Mouse (Mus musculus) neural tube, embryonic 15.5 days (tissue): Measurements from ENCODE around the gene Gm29797. TPM values are rescaled to one million over a fixed set of nuclear protein-coding genes. Genes with fewer than 3 reads are reported as not detected.

ENCODE experiments used
- ATAC-seq: fragments of 200-750 bp; cut with Nextera tagmentation; 2 replicates; pipeline ENCODE4 v1.8.0; 2017; ENCODE audit warnings: mild to moderate bottlenecking, moderate TSS enrichment, moderate library complexity; ENCODE audit not compliant: low FRiP score
- H3K27ac ChIP-seq: fragments of 300-500 bp; sonication (generic); replicated peaks from 2 replicates; pipeline ENCODE4 v1.5.1; 2015; ENCODE audit warnings: mild to moderate bottlenecking, inconsistent platforms
- H3K27me3 ChIP-seq: fragments of 300-500 bp; sonication (generic); replicated peaks from 2 replicates; pipeline ENCODE4 v1.6.1; 2015; ENCODE audit warnings: inconsistent platforms
- H3K36me3 ChIP-seq: fragments of 300-500 bp; sonication (generic); 2 replicates; pipeline ENCODE4 v1.6.1; 2015; ENCODE audit warnings: inconsistent platforms
- H3K4me1 ChIP-seq: fragments of 300-500 bp; sonication (generic); 2 replicates; pipeline ENCODE4 v1.6.1; 2015; ENCODE audit warnings: inconsistent platforms
- H3K4me2 ChIP-seq: fragments of 300-500 bp; sonication (generic); 2 replicates; pipeline ENCODE4 v1.6.1; 2015; ENCODE audit warnings: inconsistent platforms, mild to moderate bottlenecking, moderate library complexity
- H3K4me3 ChIP-seq: fragments of 300-500 bp; sonication (generic); replicated peaks from 2 replicates; pipeline ENCODE4 v1.5.1; 2015; ENCODE audit warnings: mild to moderate bottlenecking, inconsistent platforms
- H3K9ac ChIP-seq: fragments of 300-500 bp; sonication (generic); replicated peaks from 2 replicates; pipeline ENCODE4 v1.6.1; 2015; ENCODE audit warnings: mild to moderate bottlenecking, inconsistent platforms
- H3K9me3 ChIP-seq: fragments of 300-500 bp; sonication (generic); replicated peaks from 2 replicates; pipeline ENCODE4 v1.6.1; 2016; ENCODE audit warnings: inconsistent platforms
- WGBS: fragments of 180-500 bp; shearing (Covaris S2); methylation state at CpG from one replicate; pipeline ENCODE4 v1.1.7; 2015; ENCODE audit warnings: mixed read lengths; 5-methylcytosine and 5-hydroxymethylcytosine counted together
- polyA plus RNA-seq: library from polyadenylated mRNA; unstranded; fragments of >200 nt; fragmentation: Nextera tagmentation; extraction: Ambion mirVana; gene quantifications from 2 replicates; pipeline ENCODE4 v1.2.1, GENCODE M21; 2015

The Gm29797 gene
- polyA plus RNA-seq, 1 experiment from 2014 or later = 0.20 TPM

- Histone ChIP-seq H3K27ac (no peak overlapping the region), H3K4me2 (no peak overlapping the region), H3K9me3 (no peaks in the 10 kb centered on the region), H3K36me3 (peaks cover 39% of the 10 kb centered on the region), H3K27me3 (no peaks in the 10 kb centered on the region), H3K4me3 (no peak overlapping the region), H3K4me1 (peaks cover 7% of the 10 kb centered on the region; the same call in 1 of the 2 replicates), H3K9ac (no peak overlapping the region)
- WGBS = 69% methylated on average over 2 of the region's 2 CpGs
- no peak for ATAC-seq
Measured at GRCm38 (mm10) chr2:181657441-181657840, 607 bp downstream of the Gm29797 start.

GRCm38 (mm10) chr2:181658528-181658927 is 1.7 kb downstream of the Gm29797 start:
- Histone ChIP-seq H3K4me1 (peaks cover 7% of the 10 kb centered on the region; the same call in 1 of the 2 replicates), H3K36me3 (peaks cover 28% of the 10 kb centered on the region), H3K4me3 (no peak overlapping the region), H3K9me3 (no peaks in the 10 kb centered on the region), H3K27me3 (no peaks in the 10 kb centered on the region), H3K4me2 (no peak overlapping the region), H3K27ac (no peak overlapping the region), H3K9ac (no peak overlapping the region)
- WGBS = 83% methylated on average over 7 of the region's 7 CpGs
- ATAC-seq = no peak

GRCm38 (mm10) chr2:181658930-181659555 is 2.2 kb downstream of the Gm29797 start:
- Histone ChIP-seq H3K9ac (no peak overlapping the region), H3K9me3 (no peaks in the 10 kb centered on the region), H3K4me2 (no peak overlapping the region), H3K36me3 (peaks cover 23% of the 10 kb centered on the region), H3K4me3 (no peak overlapping the region), H3K27ac (no peak overlapping the region), H3K27me3 (no peaks in the 10 kb centered on the region), H3K4me1 (peaks cover 7% of the 10 kb centered on the region; the same call in 1 of the 2 replicates)
- ATAC-seq = 0 out of 2 replicates have a peak, but pooled peaks have one; percentile 18
- 36% methylated on average over 17 of the region's 17 CpGs for WGBS

- H3K27me3 ChIP-seq = no peaks in the 10 kb centered on the region
- no peaks in the 10 kb centered on the region for H3K9me3 ChIP-seq
- no peak overlapping the region for H3K4me2 ChIP-seq
- 11% methylated on average over 9 of the region's 9 CpGs for WGBS
- ATAC-seq = peak; percentile 53; the same call in 1 of the 2 replicates
- H3K27ac ChIP-seq = no peak overlapping the region
- no peak overlapping the region for H3K4me3 ChIP-seq
- no peak overlapping the region for H3K9ac ChIP-seq
- H3K4me1 ChIP-seq = peaks cover 7% of the 10 kb centered on the region; the same call in 1 of the 2 replicates
- peaks cover 20% of the 10 kb centered on the region for H3K36me3 ChIP-seq
Measured at GRCm38 (mm10) chr2:181659609-181660055, 2.8 kb downstream of the Gm29797 start.

GRCm38 (mm10) chr2:181662620-181663297 is 5.9 kb downstream of the Gm29797 start:
- Histone ChIP-seq H3K4me1 (peaks cover 5% of the 10 kb centered on the region; the same call in 1 of the 2 replicates), H3K9me3 (no peaks in the 10 kb centered on the region), H3K27me3 (0 out of 2 replicates have a peak, but pooled peaks cover 2% of the 10 kb centered on the region), H3K4me2 (no peak overlapping the region), H3K4me3 (no peak overlapping the region), H3K27ac (no peak overlapping the region), H3K36me3 (no peaks in the 10 kb centered on the region), H3K9ac (no peak overlapping the region)
- 87% methylated on average over 3 of the region's 3 CpGs for WGBS
- ATAC-seq = no peak

- Histone ChIP-seq H3K9me3 (no peaks in the 10 kb centered on the region), H3K9ac (no peak overlapping the region), H3K27ac (no peak overlapping the region), H3K4me2 (no peak overlapping the region), H3K4me3 (no peak overlapping the region), H3K27me3 (peaks cover 7% of the 10 kb centered on the region; the same call in 1 of the 2 replicates), H3K36me3 (no peaks in the 10 kb centered on the region), H3K4me1 (peaks cover 5% of the 10 kb centered on the region; the same call in 1 of the 2 replicates)
- no peak for ATAC-seq
- 42% methylated on average over 4 of the region's 4 CpGs for WGBS
Measured at GRCm38 (mm10) chr2:181663298-181663630, 6.4 kb downstream of the Gm29797 start.

- H3K4me1 ChIP-seq = peaks cover 22% of the 10 kb centered on the region
- no peak overlapping the region for H3K27ac ChIP-seq
- H3K4me3 ChIP-seq = peak overlapping the region; percentile 38
- H3K9ac ChIP-seq = peak overlapping the region; percentile 4; the same call in 1 of the 2 replicates
- H3K27me3 ChIP-seq = peaks cover 67% of the 10 kb centered on the region
- no peaks in the 10 kb centered on the region for H3K36me3 ChIP-seq
- WGBS = 2% methylated on average over 56 of the region's 56 CpGs
- no peak for ATAC-seq
- no peaks in the 10 kb centered on the region for H3K9me3 ChIP-seq
- peak overlapping the region; percentile 64 for H3K4me2 ChIP-seq
Measured at GRCm38 (mm10) chr2:181670285-181670912, 13.6 kb downstream of the Gm29797 start.

GRCm38 (mm10) chr2:181670913-181671311 is 14.1 kb downstream of the Gm29797 start:
- Histone ChIP-seq H3K27me3 (peaks cover 67% of the 10 kb centered on the region), H3K9ac (peak overlapping the region; percentile 32; the same call in 1 of the 2 replicates), H3K9me3 (no peaks in the 10 kb centered on the region), H3K4me3 (peak overlapping the region; percentile 38), H3K36me3 (no peaks in the 10 kb centered on the region), H3K4me1 (peaks cover 27% of the 10 kb centered on the region), H3K27ac (no peak overlapping the region), H3K4me2 (peak overlapping the region; percentile 64)
- under 1% methylated on average over 41 of the region's 41 CpGs for WGBS
- ATAC-seq = no peak

- H3K9me3 ChIP-seq = no peaks in the 10 kb centered on the region
- peaks cover 31% of the 10 kb centered on the region for H3K4me1 ChIP-seq
- no peaks in the 10 kb centered on the region for H3K36me3 ChIP-seq
- WGBS = under 1% methylated on average over 43 of the region's 43 CpGs
- no peak for ATAC-seq
- peaks cover 67% of the 10 kb centered on the region for H3K27me3 ChIP-seq
- peak within 1 kb of the TSS; percentile 38 for H3K4me3 ChIP-seq
- peak within 1 kb of the TSS; percentile 32; the same call in 1 of the 2 replicates for H3K9ac ChIP-seq
- peak within 1 kb of the TSS; percentile 64 for H3K4me2 ChIP-seq
- H3K27ac ChIP-seq = no peak within 1 kb of the TSS
Measured at GRCm38 (mm10) chr2:181671326-181671725, 14.5 kb downstream of the Gm29797 start, which contains the start of gene Sox18. Gene Sox18 (minus strand): TSS chr2:181671640.

- peak overlapping the region; percentile 64 for H3K4me2 ChIP-seq
- 30% methylated on average over 7 of the region's 7 CpGs for WGBS
Measured at GRCm38 (mm10) chr2:181671984-181672383, 15.2 kb downstream of the Gm29797 start.

GRCm38 (mm10) chr2:181673501-181673900 is 16.7 kb downstream of the Gm29797 start:
- Histone ChIP-seq H3K36me3 (no peaks in the 10 kb centered on the region), H3K4me1 (peaks cover 32% of the 10 kb centered on the region), H3K9ac (no peak overlapping the region), H3K27me3 (peaks cover 58% of the 10 kb centered on the region), H3K4me2 (no peak overlapping the region), H3K4me3 (no peak overlapping the region), H3K27ac (no peak overlapping the region; the same call in 1 of the 2 replicates), H3K9me3 (no peaks in the 10 kb centered on the region)
- WGBS = 64% methylated on average over 1 of the region's 1 CpGs
- no peak for ATAC-seq

More at GRCm38 (mm10) chr2:181671984-181672383, 15.2 kb downstream of the Gm29797 start:
- H3K27ac ChIP-seq = no peak overlapping the region
- no peak for ATAC-seq
- no peaks in the 10 kb centered on the region for H3K36me3 ChIP-seq
- H3K4me1 ChIP-seq = peaks cover 32% of the 10 kb centered on the region
- H3K27me3 ChIP-seq = peaks cover 67% of the 10 kb centered on the region
- H3K9me3 ChIP-seq = no peaks in the 10 kb centered on the region
- no peak overlapping the region for H3K9ac ChIP-seq
- peak overlapping the region; percentile 38; the same call in 1 of the 2 replicates for H3K4me3 ChIP-seq
